Mouse (Mus musculus) stomach, postnatal 0 days (tissue): ENCODE measurements at regions not wholly inside any gene's neighbourhood (a gene's known extent, or its start where the extent isn't known, plus 50 kb on each side); places are given as distances from the start of the nearest gene placed in this dataset.

ENCODE experiments used
- ATAC-seq: fragments of 200-750 bp; cut with Nextera tagmentation; 2 replicates; pipeline ENCODE4 v1.8.0; 2017; ENCODE audit not compliant: low FRiP score, low TSS enrichment
- DNase-seq: peaks from one replicate; pipeline ENCODE4 v3.0.0-alpha.2; 2016; ENCODE audit warnings: low spot score
- H3K27ac ChIP-seq: fragments of 300-500 bp; sonication (generic); replicated peaks from 2 replicates; pipeline ENCODE4 v1.5.1; 2014; ENCODE audit warnings: mild to moderate bottlenecking, control low read depth
- H3K27me3 ChIP-seq: fragments of 300-500 bp; sonication (generic); 2 replicates; pipeline ENCODE4 v1.6.1; 2014; ENCODE audit warnings: low read length; ENCODE audit not compliant: control insufficient read depth, insufficient read depth
- H3K36me3 ChIP-seq: fragments of 300-500 bp; sonication (generic); 2 replicates; pipeline ENCODE4 v1.6.1; 2014; ENCODE audit warnings: low read length, mixed read lengths; ENCODE audit not compliant: control insufficient read depth, insufficient read depth
- H3K4me1 ChIP-seq: fragments of 300-500 bp; sonication (generic); replicated peaks from 2 replicates; pipeline ENCODE4 v1.6.1; 2014; ENCODE audit warnings: antibody characterized with exemption; ENCODE audit not compliant: control insufficient read depth, insufficient read depth
- H3K4me2 ChIP-seq: fragments of 300-500 bp; sonication (generic); replicated peaks from 2 replicates; pipeline ENCODE4 v1.6.1; 2014; ENCODE audit warnings: low read depth, mild to moderate bottlenecking, control low read depth, moderate library complexity
- H3K4me3 ChIP-seq: fragments of 300-500 bp; sonication (generic); 2 replicates; pipeline ENCODE4 v1.5.1; 2014; ENCODE audit warnings: low read depth, low read length, control low read depth
- H3K9ac ChIP-seq: fragments of 300-500 bp; sonication (generic); 2 replicates; pipeline ENCODE4 v1.6.1; 2014; ENCODE audit warnings: mild to moderate bottlenecking, low read length, control low read depth, mixed read lengths
- H3K9me3 ChIP-seq: fragments of 300-500 bp; sonication (generic); 2 replicates; pipeline ENCODE4 v1.6.1; 2016; ENCODE audit warnings: low read length; ENCODE audit not compliant: control insufficient read depth
- CTCF ChIP-seq: IDR thresholded peaks from 2 replicates; pipeline ENCODE4 v1.5.1; 2016; ENCODE audit warnings: antibody characterized with exemption, low read depth, mild to moderate bottlenecking, moderate library complexity
- EP300 ChIP-seq: optimal IDR thresholded peaks from 2 replicates; pipeline ENCODE3; 2016; ENCODE audit warnings: antibody characterized with exemption
- WGBS: fragments of 180-500 bp; shearing (Covaris S2); extraction: QIAGEN DNeasy Blood & Tissue Kit; methylation state at CpG from one replicate; pipeline ENCODE4 v1.1.7; 2014; 5-methylcytosine and 5-hydroxymethylcytosine counted together

DNA sequence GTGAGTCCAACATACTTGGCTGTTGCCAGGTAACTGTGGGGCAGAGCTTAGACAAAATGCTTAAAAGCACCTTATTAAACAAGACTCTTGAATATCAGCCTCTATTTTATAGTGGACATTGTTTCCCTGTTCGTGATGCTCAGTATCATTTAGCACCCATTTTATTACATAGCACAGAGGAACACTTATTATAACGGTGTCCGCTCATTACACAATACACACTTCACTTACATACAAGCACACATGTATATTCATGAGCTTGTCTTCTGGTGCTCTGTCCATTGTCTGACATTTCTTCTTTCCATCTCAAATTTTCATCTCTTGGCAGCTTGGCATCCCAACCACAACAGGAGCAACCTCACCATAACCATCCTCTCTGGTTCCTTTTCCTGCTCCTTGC is 475.5 kb upstream of the A830018L16Rik start:
- Histone ChIP-seq H3K36me3 (no peaks in the 10 kb centered on the region), H3K4me3 (no peak overlapping the region), H3K9ac (no peak overlapping the region), H3K9me3 (no peaks in the 10 kb centered on the region), H3K4me2 (no peak overlapping the region), H3K27ac (no peak overlapping the region), H3K27me3 (no peaks in the 10 kb centered on the region), H3K4me1 (no peaks in the 10 kb centered on the region)
- DNase-seq (no peak), ATAC-seq (no peak)
- WGBS, result 91% methylated on average over 3 of the region's 3 CpGs
- TF ChIP-seq CTCF (no peak), EP300 (no peak)

DNA sequence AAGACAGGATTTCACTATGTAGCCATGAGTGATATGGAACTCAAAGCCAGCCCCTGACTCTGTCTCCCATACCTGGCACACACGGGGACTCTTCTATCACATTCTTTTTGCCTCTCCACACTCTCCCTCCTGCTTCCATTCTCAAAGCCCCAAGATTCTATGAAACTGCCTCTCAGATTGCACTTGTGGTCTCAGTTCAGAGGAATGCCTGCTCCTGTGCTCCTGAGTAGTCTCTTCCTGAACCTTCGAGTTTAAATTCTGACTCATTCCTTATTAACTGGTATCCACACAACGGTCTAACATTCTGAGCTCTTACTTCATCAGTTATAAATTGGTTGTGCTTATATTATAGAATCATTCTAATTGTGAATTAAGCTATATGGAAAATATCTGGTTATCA is 473.6 kb upstream of the A830018L16Rik start:
- ATAC-seq, result no peak
- H3K9me3 ChIP-seq, result no peaks in the 10 kb centered on the region
- 72% methylated on average over 3 of the region's 3 CpGs for WGBS

DNA sequence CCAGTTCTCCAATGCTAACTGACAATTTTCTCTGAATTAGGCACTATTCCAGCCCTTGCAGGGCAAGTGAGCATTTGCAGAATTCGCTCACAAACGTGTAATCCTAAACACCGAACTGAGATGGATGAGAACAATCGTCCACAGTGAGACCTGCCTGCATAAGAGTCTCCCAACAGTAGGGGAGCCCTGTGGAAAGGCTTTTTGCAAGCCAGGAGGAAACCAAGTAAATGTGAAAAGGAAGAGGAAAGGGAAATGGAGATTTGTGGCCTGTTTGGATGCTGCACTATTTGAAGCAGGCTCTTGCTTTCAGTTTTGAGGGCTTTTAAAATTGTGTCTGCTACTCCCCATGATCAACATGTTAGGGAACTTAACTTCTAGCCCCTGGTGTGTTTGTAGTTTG is 470.9 kb upstream of the A830018L16Rik start:
- Histone ChIP-seq H3K27ac (no peak overlapping the region), H3K9me3 (no peaks in the 10 kb centered on the region), H3K4me1 (no peaks in the 10 kb centered on the region), H3K36me3 (no peaks in the 10 kb centered on the region), H3K9ac (no peak overlapping the region), H3K4me2 (no peak overlapping the region), H3K4me3 (no peak overlapping the region), H3K27me3 (no peaks in the 10 kb centered on the region)
- no peak for ATAC-seq
- TF ChIP-seq EP300 (no peak), CTCF (peak; percentile 38)
- DNase-seq, result no peak
- 39% methylated on average over 4 of the region's 4 CpGs for WGBS

More for the DNA sequence above, 473.6 kb upstream of the A830018L16Rik start:
- no peak overlapping the region for H3K4me2 ChIP-seq
- no peak for TF ChIP-seq EP300
- no peak overlapping the region for H3K4me3 ChIP-seq
- no peaks in the 10 kb centered on the region for H3K36me3 ChIP-seq
- DNase-seq, result no peak
- H3K27me3 ChIP-seq, result no peaks in the 10 kb centered on the region
- H3K27ac ChIP-seq, result no peak overlapping the region
- H3K9ac ChIP-seq, result no peak overlapping the region
- H3K4me1 ChIP-seq, result no peaks in the 10 kb centered on the region
